Mouse (Mus musculus) kidney, adult 11 months (tissue): ENCODE measurements at regions not wholly inside any gene's neighbourhood (a gene's known extent, or its start where the extent isn't known, plus 50 kb on each side); places are given as distances from the start of the nearest gene placed in this dataset.

Experiments used
- DNase-seq: peaks from one replicate; pipeline ENCODE4 v3.0.0; 2022

DNA sequence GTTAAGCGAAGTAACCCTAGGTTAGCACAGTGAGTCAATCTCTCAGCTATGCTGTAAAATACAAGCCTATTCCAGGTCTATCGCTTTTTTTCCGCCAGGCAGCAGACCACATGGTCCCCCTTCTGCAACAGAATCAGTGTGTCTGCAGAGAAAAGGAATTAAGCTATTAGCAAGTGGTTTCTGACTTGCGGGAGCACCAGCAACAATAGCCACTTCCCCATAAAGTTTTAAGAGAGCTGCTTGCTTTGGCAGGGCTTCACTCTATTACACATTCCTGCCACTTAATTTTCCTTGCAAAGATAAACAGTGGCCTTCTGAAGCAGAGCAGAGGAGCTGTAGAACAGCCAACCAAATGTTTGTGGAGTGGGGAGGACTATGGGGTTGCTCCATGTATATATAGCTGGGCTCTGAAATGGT is 59.8 kb upstream of the Osmr start:
- DNase-seq, result peak; percentile 22

GRCm38 (mm10) chr15:6941491-6941890 is 66.7 kb upstream of the Osmr start:
- DNase-seq, result no peak

GRCm38 (mm10) chr15:6949236-6949635 is 74.5 kb upstream of the Osmr start:
- no peak for DNase-seq

GRCm38 (mm10) chr15:6949686-6950085 is 74.9 kb upstream of the Osmr start:
- no peak for DNase-seq

DNA sequence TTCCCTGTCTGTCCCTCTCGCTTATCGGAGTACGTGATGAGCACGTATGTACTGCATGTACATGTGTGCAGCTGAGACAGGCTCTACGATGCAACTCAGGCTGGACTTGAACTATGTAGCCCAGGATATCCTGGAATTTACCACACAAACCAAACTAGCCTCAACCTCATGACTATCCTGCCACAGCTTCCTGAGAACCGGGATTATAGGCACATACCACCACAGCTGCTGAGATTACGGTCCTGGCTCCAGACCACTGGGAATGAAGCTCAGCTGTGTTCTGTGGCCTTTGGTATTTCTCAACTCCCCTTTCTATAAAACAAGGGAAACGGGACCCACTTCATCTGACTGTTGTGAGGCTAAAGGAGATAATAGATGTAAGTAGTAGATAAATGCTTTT is 75.7 kb upstream of the Osmr start:
- DNase-seq, result no peak

GRCm38 (mm10) chr15:6953556-6953955 is 78.8 kb upstream of the Osmr start:
- DNase-seq, result no peak

- DNase-seq, result no peak
Measured at GRCm38 (mm10) chr15:6953970-6954791, 79.4 kb upstream of the Osmr start.

- no peak for DNase-seq
Measured at GRCm38 (mm10) chr15:6959911-6960310, 85.1 kb upstream of the Osmr start.

DNA sequence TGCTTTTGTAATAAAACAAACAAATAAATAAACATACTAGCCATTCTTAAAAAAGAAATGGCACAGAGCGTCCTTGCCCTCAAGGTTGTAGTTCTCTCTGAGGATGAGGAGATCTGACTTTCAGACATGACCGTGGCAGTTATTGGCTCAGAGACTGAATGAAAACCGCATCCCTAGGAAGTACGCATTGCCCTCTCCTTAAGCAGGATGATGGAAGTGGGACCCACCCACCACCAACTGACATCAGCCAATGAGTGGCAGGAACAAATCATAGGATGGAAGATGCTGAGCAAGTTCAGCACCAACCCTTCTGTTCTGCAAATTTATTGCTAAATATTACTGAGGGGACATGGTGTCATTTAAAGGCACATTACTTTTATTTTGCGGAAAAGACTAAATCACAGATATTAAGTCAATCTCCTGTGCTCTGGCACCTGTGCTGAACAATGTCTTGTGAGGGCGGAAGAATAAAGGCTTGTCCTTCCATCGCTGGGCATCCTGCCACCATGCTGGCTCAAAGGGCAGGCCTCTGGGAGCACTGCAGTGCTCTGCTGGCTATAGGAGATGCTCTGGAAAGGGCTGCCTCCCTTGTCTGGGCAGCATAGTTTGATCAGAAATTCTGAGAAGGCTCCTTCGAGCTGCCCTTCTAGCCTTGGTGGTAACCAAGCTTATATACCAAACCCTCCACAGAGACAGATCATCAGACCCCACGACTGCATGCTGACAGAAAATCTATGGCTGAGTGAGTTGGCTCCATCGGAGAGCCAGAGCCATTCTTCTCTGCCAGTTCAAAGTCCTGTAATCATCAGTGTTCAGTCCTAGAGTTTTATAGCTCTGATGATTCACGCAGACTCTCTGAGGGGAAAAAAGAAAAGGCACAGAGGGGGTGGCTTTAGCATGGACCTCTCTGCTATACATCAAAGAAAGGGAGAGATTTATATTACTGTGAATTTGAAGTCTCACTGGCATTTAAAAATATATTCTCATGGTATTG is 86.3 kb upstream of the Osmr start:
- peak; percentile 16 for DNase-seq

DNA sequence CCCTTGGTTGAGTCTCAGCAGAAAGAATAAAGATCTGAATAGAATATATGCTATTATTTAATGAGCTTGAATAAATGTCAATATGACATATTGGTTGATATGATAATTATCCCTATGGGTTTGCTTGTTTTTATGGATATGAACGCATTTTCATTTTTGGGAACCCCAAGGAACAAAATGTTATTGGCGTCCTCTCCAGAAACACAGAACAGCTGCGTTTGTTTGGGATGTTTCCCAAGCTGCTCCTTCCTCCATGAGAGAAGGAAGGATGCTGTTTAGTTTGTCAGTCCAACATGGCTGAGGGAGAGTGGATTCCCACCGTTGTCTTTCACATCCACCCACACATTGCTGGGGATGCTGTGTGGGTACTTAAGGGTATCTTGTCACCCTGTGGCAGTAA is 89.9 kb upstream of the Osmr start:
- DNase-seq, result no peak

DNA sequence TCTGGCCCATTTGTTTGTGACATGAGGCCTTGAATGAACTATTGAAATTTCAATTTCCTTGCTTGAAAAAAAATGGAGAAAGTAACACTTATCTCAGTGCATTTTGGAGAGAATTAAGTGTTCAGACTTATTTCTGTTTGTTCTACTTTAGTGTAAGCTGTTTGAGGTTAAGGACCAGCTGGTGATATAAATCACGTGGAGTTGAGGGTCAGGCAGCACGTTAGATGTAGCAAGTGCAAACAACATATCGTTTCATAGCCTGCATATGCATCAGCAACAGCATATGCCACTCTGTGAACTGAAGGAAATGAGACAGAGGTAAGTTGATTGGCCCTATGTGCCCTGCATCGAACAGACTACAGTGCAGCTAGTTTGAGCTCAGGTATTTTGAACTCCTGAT is 90.7 kb upstream of the Osmr start:
- DNase-seq, result no peak

DNA sequence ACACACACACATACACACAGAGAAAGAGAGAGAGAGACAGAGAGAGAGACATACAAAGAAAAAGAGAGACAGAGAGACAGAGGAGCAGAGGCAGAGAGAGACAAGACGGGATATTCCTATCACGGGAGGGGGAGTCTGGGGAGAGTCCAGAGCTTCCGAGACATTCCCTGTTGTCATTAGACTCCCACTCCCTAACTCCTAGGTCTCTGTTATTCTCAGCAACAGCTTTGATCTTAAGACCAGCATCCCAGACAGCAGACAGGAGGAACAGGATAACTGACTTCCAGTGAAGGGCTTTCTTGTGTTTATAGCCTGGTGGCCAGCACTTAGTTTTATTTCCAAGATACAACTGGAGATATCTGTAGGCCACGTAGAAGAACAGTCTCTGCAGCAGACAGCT is 99.6 kb upstream of the Osmr start:
- DNase-seq, result no peak

- peak; percentile 18 for DNase-seq
Measured at GRCm38 (mm10) chr15:6981430-6981829, 106.7 kb upstream of the Osmr start.

DNA sequence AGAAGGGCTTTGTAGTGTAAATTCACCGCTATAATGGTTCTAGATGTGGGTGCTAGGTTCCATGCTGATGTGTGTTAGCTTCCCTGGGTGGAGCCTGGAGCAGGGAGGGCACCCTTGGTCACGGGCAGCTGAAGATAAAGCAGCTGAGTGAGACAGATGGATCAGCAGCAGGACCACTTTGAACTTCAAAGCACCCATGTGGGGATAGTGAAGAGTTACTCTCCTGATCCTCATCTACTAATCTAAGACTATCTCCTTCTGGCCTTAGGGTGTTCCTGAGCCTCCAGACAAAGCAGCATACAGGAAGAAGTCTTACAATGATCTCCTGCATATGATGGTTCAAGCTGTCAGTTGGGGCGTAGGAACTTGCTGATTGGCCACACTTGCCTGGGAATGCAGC is 107.1 kb upstream of the Lifr start:
- no peak for DNase-seq

DNA sequence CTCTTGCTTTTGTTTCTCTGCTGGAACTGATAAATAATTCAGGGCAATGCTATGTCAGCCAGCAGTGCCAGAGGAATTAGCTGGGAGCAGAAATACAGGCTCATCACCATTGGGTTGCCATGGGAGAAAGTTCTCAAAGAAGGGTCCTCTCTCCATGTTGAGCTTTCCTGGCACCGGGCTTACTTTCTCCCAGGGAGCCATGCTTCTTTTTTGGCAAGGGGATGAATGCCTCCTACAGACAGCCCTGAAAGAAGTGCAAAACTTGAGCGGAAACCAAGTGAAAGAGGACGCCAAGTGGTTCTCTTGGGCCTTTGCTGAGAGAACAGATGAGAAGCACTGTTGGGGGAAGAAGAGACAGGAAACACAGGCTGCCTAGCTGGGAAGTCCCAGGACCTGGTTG is 102.2 kb upstream of the Lifr start:
- no peak for DNase-seq

GRCm38 (mm10) chr15:6989094-6989493 is 101.3 kb upstream of the Lifr start:
- no peak for DNase-seq

DNA sequence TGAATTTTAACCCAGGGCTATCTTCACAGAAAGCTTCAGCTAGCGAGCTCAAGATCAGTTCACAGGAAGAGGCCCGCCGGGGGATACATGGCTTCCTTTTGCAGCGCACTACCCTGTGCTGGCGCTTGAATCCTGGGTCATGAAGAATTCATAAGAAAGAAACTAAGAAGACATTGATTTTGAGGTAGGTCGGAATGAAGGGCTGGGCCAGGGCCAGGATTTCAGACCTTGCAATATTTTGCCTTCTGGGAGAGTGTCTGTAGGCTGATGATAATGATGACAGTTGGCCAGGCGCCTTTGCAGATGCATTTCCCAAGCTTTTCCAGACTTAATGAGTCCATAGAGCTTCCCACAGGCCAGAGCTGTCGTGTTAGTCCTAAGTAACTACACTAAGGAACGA is 97.2 kb upstream of the Lifr start:
- no peak for DNase-seq

DNA sequence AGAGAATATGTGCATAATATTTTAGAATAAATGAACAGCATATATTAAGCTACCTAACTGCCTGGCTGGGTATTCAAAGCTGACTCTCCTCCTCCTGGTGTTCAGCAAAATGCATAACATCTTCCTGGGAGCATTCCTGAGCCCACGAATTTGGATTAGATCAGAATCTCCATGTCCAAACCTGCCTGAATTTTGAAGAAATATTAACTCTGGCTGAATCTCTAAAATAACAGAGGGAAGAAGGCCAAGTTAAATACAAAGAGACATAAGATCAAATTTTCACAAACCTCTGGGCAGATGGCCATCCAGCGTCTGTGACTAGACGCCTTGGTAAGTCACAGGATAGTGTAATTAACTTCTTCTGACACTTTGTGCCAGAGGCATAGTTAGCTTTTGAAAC is 95.2 kb upstream of the Lifr start:
- no peak for DNase-seq

- DNase-seq, result no peak
Measured at GRCm38 (mm10) chr15:6997871-6998270, 92.5 kb upstream of the Lifr start.

- no peak for DNase-seq
Measured at GRCm38 (mm10) chr15:6998576-6999070, 91.8 kb upstream of the Lifr start.

DNA sequence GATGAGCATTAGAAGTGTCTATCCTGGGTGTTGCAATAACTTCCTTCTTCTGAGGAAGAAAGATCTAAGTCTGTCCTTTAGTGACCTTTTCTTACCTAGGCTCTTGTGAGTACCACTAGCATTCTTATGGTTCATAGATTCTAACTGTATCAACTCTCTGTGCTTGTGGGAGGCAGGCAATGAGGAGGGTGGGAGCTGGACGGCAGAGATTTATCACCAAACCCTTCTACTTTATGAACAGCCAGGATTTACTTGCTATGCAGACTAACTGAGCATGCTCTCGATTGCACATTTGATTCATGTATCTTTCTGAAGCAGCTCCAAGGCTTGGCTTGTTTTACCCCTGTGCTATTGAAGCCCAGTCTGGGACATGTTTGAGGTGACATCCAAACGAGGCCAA is 90.7 kb upstream of the Lifr start:
- DNase-seq, result no peak

- no peak for DNase-seq
Measured at GRCm38 (mm10) chr15:7002226-7002625, 88.2 kb upstream of the Lifr start.

DNA sequence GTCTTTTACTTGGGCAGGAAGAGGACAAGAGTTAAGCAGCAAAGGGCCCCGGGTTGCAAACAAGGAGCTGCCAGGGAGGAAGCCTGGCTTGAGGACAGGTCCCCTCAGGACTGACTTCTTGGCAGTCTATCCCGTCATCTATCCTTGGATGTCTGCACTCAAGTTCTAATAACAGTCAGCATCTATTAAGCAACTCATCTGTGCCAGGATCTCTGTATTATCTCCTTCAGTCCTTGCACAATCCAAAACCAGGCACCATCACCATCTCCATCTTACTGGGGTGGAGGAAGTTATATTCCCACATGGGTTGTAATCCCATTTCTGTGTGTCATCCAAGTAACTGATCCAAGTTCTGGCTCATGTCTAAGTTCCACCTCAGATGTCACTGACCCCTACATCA is 87.1 kb upstream of the Lifr start:
- no peak for DNase-seq

DNA sequence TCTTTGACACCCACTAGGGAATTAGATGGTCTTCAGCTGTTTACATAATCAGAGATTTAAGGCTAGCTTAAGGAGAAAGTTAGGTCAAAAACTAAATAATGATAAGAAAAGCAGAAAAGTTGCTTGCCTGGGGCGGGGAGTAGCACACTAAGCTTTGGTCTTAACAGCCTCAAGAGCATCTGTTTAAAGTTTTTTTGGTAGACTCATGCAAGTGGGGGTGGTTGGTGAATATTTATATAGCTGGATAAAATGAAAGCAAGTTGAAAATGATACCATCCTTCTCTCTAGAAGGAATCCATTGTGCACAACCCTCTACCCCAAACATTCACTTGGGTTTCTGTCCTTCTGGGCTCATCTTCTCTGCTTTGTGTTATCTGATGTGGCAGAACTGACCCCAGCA is 85.3 kb upstream of the Lifr start:
- DNase-seq, result no peak
